Mouse (Mus musculus) hindbrain, embryonic 12.5 days (tissue): ENCODE measurements around the gene Gm49711. TPM values are rescaled to one million over a fixed set of nuclear protein-coding genes. Genes with fewer than 3 reads are reported as not detected.
A peak's percentile ranks its signal among the peaks of the same experiment; 100 is the strongest.

Experiments used
- ATAC-seq: fragments of 200-750 bp; cut with Nextera tagmentation; 2 replicates; pipeline ENCODE4 v1.8.0; 2017; ENCODE audit warnings: moderate TSS enrichment; ENCODE audit not compliant: low FRiP score
- H3K27ac ChIP-seq: fragments of 300-500 bp; sonication (generic); 2 replicates; pipeline ENCODE4 v1.5.1; 2016; ENCODE audit warnings: mild to moderate bottlenecking
- H3K27me3 ChIP-seq: fragments of 300-500 bp; sonication (generic); 2 replicates; pipeline ENCODE4 v1.6.1; 2016; ENCODE audit warnings: mild to moderate bottlenecking
- H3K36me3 ChIP-seq: fragments of 300-500 bp; sonication (generic); 2 replicates; pipeline ENCODE4 v1.6.1; 2016; ENCODE audit warnings: mild to moderate bottlenecking
- H3K4me1 ChIP-seq: fragments of 300-500 bp; sonication (generic); 2 replicates; pipeline ENCODE4 v1.6.1; 2016
- H3K4me2 ChIP-seq: fragments of 300-500 bp; sonication (generic); replicated peaks from 2 replicates; pipeline ENCODE4 v1.6.1; 2016; ENCODE audit warnings: mild to moderate bottlenecking
- H3K4me3 ChIP-seq: fragments of 300-500 bp; sonication (generic); 2 replicates; pipeline ENCODE4 v1.5.1; 2016; ENCODE audit warnings: mild to moderate bottlenecking
- H3K9ac ChIP-seq: fragments of 300-500 bp; sonication (generic); 2 replicates; pipeline ENCODE4 v1.6.1; 2016; ENCODE audit warnings: mild to moderate bottlenecking, moderate library complexity
- H3K9me3 ChIP-seq: fragments of 300-500 bp; sonication (generic); replicated peaks from 2 replicates; pipeline ENCODE4 v1.6.1; 2016; ENCODE audit warnings: mild to moderate bottlenecking
- WGBS: fragments of 180-500 bp; shearing (Covaris S2); methylation state at CpG from one replicate; pipeline ENCODE4 v1.1.7; 2016; 5-methylcytosine and 5-hydroxymethylcytosine counted together
- polyA plus RNA-seq: library from polyadenylated mRNA; unstranded; fragments of >200 nt; fragmentation: Nextera tagmentation; extraction: Ambion mirVana; gene quantifications from 2 replicates; pipeline ENCODE4 v1.2.1, GENCODE M21; 2016

Gene Gm49711
- polyA plus RNA-seq, 1 experiment from 2014 or later: 0.26 TPM

GRCm38 (mm10) chr16:92039421-92039820 is 18.7 kb upstream of the Gm49711 start:
- no peaks in the 10 kb centered on the region for H3K9me3 ChIP-seq
- peaks cover 2% of the 10 kb centered on the region; the same call in 1 of the 2 replicates for H3K27me3 ChIP-seq
- ATAC-seq: no peak
- H3K4me1 ChIP-seq: no peaks in the 10 kb centered on the region
- H3K9ac ChIP-seq: no peak overlapping the region
- no peak overlapping the region for H3K4me2 ChIP-seq
- H3K27ac ChIP-seq: no peak overlapping the region
- WGBS: 92% methylated on average over 7 of the region's 7 CpGs
- no peaks in the 10 kb centered on the region for H3K36me3 ChIP-seq
- H3K4me3 ChIP-seq: no peak overlapping the region

DNA sequence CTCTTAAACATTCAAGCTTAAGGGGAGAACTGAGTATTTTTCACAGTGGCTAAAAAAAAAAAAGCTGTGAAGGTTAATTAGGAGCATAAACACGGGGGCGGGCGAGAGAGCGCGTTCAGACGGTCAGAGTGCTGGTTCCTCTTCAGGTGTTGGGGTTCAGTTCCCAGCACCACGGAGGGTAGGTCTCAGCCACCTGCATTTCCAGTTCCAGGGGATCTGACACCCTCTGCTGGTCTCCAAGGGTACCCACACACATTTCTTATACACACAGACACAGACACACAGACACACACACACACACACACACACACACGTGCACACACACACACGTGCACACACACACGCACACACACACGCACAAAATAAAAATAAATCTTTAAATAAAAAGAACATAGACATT is 18.1 kb upstream of the Gm49711 start:
- H3K4me3 ChIP-seq: no peak overlapping the region
- no peak overlapping the region for H3K27ac ChIP-seq
- no peak for ATAC-seq
- no peaks in the 10 kb centered on the region for H3K4me1 ChIP-seq
- no peaks in the 10 kb centered on the region for H3K9me3 ChIP-seq
- no peaks in the 10 kb centered on the region for H3K36me3 ChIP-seq
- H3K4me2 ChIP-seq: no peak overlapping the region
- H3K27me3 ChIP-seq: peaks cover 2% of the 10 kb centered on the region; the same call in 1 of the 2 replicates
- no peak overlapping the region for H3K9ac ChIP-seq
- 96% methylated on average over 11 of the region's 11 CpGs for WGBS

DNA sequence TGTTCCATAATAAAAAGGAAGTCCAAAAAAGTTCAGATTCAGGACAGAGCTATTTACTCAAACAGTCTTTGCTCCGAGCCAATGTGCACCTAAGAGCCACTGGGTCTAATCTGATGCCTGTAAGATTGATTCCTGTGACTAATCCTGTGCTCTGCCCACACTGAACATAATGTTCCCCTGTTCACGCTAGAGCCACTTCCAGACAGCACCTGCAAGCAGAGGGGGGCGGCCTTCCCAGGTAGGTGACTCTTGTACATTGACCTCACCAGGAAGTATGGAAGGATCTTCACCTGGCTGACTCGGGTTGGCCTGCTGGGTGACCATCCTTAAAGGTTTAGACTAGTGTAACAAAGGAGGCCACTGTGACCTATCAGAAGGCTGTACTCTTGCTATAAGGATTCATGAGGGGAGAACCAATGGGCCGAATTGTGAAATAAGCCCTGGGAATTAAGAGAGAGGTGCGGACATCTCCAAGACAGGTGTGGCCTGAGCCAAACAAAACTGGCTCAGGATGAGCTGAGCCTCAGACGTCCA is 6.3 kb upstream of the Gm49711 start:
- 83% methylated on average over 7 of the region's 7 CpGs for WGBS
- peaks cover 9% of the 10 kb centered on the region for H3K9me3 ChIP-seq
- H3K4me2 ChIP-seq: no peak overlapping the region
- no peak for ATAC-seq
- H3K9ac ChIP-seq: no peak overlapping the region
- H3K4me1 ChIP-seq: peaks cover 3% of the 10 kb centered on the region; the same call in 1 of the 2 replicates
- H3K27ac ChIP-seq: no peak overlapping the region
- no peak overlapping the region for H3K4me3 ChIP-seq
- H3K36me3 ChIP-seq: no peaks in the 10 kb centered on the region
- H3K27me3 ChIP-seq: no peaks in the 10 kb centered on the region; the same call in 1 of the 2 replicates

DNA sequence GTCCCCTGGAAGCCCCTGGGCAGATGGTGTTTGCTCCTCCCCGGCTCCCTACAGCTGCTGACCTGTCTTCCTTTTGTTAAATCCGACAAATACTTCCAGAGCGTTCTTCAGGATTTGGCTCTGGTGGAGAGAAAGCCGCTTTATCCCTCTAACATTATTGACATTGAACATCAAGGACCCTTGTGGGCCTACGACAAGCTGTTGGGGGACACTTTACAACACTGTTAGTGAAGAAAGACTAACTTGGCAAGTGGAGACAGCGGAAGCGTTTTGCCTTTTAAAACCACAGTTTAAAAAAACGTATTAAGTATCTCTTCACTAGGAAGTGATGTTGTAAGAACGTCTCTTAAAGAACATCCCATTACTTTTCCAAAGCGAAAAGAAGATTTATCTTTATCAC is 5.5 kb upstream of the Gm49711 start:
- H3K4me2 ChIP-seq: no peak overlapping the region
- WGBS: 77% methylated on average over 10 of the region's 10 CpGs
- H3K4me3 ChIP-seq: no peak overlapping the region
- peaks cover 9% of the 10 kb centered on the region for H3K9me3 ChIP-seq
- ATAC-seq: no peak
- no peak overlapping the region for H3K27ac ChIP-seq
- H3K27me3 ChIP-seq: no peaks in the 10 kb centered on the region; the same call in 1 of the 2 replicates
- peaks cover 5% of the 10 kb centered on the region; the same call in 1 of the 2 replicates for H3K4me1 ChIP-seq
- H3K9ac ChIP-seq: no peak overlapping the region
- no peaks in the 10 kb centered on the region for H3K36me3 ChIP-seq

DNA sequence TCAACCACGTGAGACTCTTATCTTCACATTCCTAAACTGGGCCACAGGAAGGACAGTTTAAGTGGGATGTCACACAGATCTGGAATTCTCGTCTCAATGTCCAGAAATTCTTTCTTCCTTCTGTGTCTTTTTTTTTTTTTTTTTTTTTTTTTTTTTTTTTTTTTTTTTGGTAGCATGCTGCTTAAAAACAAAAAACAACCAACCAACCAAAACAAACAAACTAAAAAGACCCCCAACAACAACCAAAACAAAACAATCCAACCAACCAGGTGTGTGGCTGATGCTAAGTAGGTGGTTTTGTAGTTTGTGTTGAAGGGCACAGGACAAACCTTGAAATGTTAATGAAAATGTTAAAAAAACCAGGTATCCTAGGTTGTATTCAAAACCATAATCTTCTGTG is 1.4 kb upstream of the Gm49711 start:
- Histone ChIP-seq H3K36me3 (peaks cover 7% of the 10 kb centered on the region), H3K4me3 (no peak overlapping the region), H3K9ac (no peak overlapping the region), H3K4me1 (peaks cover 27% of the 10 kb centered on the region), H3K4me2 (no peak overlapping the region), H3K27me3 (no peaks in the 10 kb centered on the region), H3K27ac (no peak overlapping the region), H3K9me3 (peaks cover 9% of the 10 kb centered on the region)
- 52% methylated on average over 2 of the region's 2 CpGs for WGBS
- ATAC-seq: no peak

GRCm38 (mm10) chr16:92057456-92057851 is 662 bp upstream of the Gm49711 start:
- H3K9ac ChIP-seq: peak overlapping the region; percentile 95
- H3K4me1 ChIP-seq: peaks cover 27% of the 10 kb centered on the region
- H3K9me3 ChIP-seq: peaks cover 9% of the 10 kb centered on the region
- no peaks in the 10 kb centered on the region for H3K27me3 ChIP-seq
- peak overlapping the region; percentile 90 for H3K27ac ChIP-seq
- peak; percentile 74 for ATAC-seq
- peak overlapping the region; percentile 97 for H3K4me3 ChIP-seq
- WGBS: 8% methylated on average over 11 of the region's 11 CpGs
- peaks cover 14% of the 10 kb centered on the region for H3K36me3 ChIP-seq
- peak overlapping the region; percentile 73 for H3K4me2 ChIP-seq

- Histone ChIP-seq H3K27me3 (no peaks in the 10 kb centered on the region), H3K36me3 (peaks cover 26% of the 10 kb centered on the region), H3K9ac (peak overlapping the region; percentile 95), H3K27ac (peak overlapping the region; percentile 90), H3K4me3 (peak overlapping the region; percentile 97), H3K9me3 (peaks cover 4% of the 10 kb centered on the region; the same call in 1 of the 2 replicates), H3K4me2 (peak overlapping the region; percentile 73), H3K4me1 (peaks cover 27% of the 10 kb centered on the region)
- ATAC-seq: peak; percentile 31
- WGBS: 1% methylated on average over 62 of the region's 63 CpGs
These were observed 816 bp downstream of the Gm49711 start for GRCm38 (mm10) chr16:92058644-92059620.

GRCm38 (mm10) chr16:92060213-92060612 is 2.1 kb downstream of the Gm49711 start:
- ATAC-seq: no peak
- H3K27me3 ChIP-seq: no peaks in the 10 kb centered on the region
- peak overlapping the region; percentile 42; the same call in 1 of the 2 replicates for H3K9ac ChIP-seq
- peaks cover 27% of the 10 kb centered on the region for H3K4me1 ChIP-seq
- H3K27ac ChIP-seq: no peak overlapping the region
- H3K36me3 ChIP-seq: peaks cover 33% of the 10 kb centered on the region
- no peak overlapping the region for H3K4me3 ChIP-seq
- H3K9me3 ChIP-seq: no peaks in the 10 kb centered on the region
- H3K4me2 ChIP-seq: peak overlapping the region; percentile 73
- 66% methylated on average over 3 of the region's 3 CpGs for WGBS

GRCm38 (mm10) chr16:92061586-92061985 is 3.5 kb downstream of the Gm49711 start:
- no peak for ATAC-seq
- Histone ChIP-seq H3K4me3 (no peak overlapping the region), H3K4me2 (no peak overlapping the region), H3K27me3 (no peaks in the 10 kb centered on the region), H3K27ac (no peak overlapping the region), H3K36me3 (peaks cover 44% of the 10 kb centered on the region), H3K9ac (no peak overlapping the region), H3K4me1 (peaks cover 27% of the 10 kb centered on the region), H3K9me3 (no peaks in the 10 kb centered on the region)
- WGBS: 94% methylated on average over 7 of the region's 7 CpGs

DNA sequence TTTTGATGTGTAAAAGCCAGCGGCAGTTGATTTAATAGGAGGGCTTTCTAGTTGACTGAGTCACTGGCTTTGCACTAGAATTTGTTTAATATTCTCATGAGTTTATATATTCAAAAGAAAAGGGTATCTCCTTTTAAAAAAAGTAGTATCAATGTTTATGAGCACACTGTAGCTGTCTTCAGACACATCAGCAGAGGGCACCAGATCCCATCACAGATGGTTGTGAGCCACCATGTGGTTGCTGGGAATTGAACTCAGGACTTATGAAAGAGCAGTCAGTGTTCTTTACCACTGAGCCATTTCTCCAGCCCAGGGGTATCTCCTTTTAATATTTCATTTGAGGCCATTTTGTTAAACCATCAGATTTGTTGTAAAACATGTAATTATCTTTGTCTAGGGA is 4.7 kb downstream of the Gm49711 start:
- Histone ChIP-seq H3K27ac (no peak overlapping the region), H3K4me2 (no peak overlapping the region), H3K9me3 (no peaks in the 10 kb centered on the region), H3K4me3 (no peak overlapping the region), H3K27me3 (no peaks in the 10 kb centered on the region), H3K36me3 (peaks cover 55% of the 10 kb centered on the region), H3K4me1 (peaks cover 24% of the 10 kb centered on the region), H3K9ac (no peak overlapping the region)
- no peak for ATAC-seq
- 100% methylated on average over 1 of the region's 1 CpGs for WGBS

- Histone ChIP-seq H3K27me3 (no peaks in the 10 kb centered on the region), H3K4me2 (no peak overlapping the region), H3K9ac (no peak overlapping the region), H3K4me3 (no peak overlapping the region), H3K4me1 (peaks cover 16% of the 10 kb centered on the region), H3K27ac (no peak overlapping the region), H3K9me3 (no peaks in the 10 kb centered on the region), H3K36me3 (peaks cover 72% of the 10 kb centered on the region)
- WGBS: 92% methylated on average over 2 of the region's 2 CpGs
- ATAC-seq: no peak
These were observed 6.7 kb downstream of the Gm49711 start for GRCm38 (mm10) chr16:92064801-92065200.

- no peak overlapping the region for H3K4me3 ChIP-seq
- H3K9me3 ChIP-seq: no peaks in the 10 kb centered on the region
- peaks cover 52% of the 10 kb centered on the region for H3K36me3 ChIP-seq
- H3K27me3 ChIP-seq: no peaks in the 10 kb centered on the region
- WGBS: 93% methylated on average over 8 of the region's 8 CpGs
- ATAC-seq: no peak
- H3K27ac ChIP-seq: no peak overlapping the region
- no peaks in the 10 kb centered on the region for H3K4me1 ChIP-seq
- H3K4me2 ChIP-seq: no peak overlapping the region
- no peak overlapping the region for H3K9ac ChIP-seq
These were observed 12.2 kb downstream of the Gm49711 start for GRCm38 (mm10) chr16:92070338-92070737.
